Mouse (Mus musculus): ENCODE results near the gene Efr3b. TPM values are rescaled to one million over a fixed set of nuclear protein-coding genes. Genes with fewer than 3 reads are reported as not detected.

Gene Efr3b
- polyA plus RNA-seq (2012; rRNA removed), result 18.2 and 22.3 TPM in 2 replicates

GRCm38 (mm10) chr12:4038061-4039041, at the start of gene Efr3b:
TSS of gene Efr3b (minus strand) at chr12:4038915.

DNA sequence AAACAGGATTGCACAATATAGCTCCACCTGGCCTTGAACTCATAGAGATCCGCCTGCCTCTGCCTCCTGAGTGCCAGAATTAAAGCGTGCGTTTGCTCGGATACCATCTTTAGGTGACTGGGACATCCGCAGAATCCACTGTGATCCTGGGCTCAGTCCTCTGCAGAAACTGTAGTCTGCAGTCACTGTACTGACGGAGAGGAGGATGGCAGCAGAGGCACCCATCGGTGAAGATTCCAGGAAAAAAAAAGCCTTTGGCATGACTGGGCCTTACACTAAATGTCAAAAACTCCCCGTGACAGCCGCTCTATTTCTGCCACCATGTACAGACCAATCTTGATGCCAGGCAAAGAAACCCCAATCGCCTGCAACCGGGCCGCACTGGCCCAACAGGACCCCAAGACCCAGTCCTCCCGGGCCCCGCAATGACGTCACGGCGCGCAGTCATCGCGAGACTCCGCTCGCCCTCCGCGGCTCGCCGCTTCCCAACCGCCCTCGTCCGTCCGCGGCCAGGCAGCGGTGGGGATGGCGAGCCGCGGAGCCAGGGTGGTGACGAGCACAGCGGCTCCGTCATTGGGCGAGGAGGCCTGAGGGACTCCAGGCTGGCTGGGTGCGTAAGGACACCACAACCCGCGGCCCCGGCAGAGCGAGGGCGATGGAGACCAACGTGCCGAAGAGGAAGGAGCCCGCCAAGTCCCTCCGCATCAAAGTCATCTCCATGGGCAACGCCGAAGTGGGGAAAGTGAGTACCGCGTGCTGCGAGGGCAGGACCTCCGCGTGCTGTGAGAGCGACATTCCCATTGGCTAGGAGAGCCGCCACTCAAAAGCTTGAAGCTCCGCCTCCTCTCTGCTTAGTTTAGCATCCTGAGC, 43.7 kb upstream of the Efr3b start, which contains the start of gene Dnajc27:
TSS of gene Dnajc27 (plus strand) at position 452 of the 870 bp plus-strand sequence.

DNA sequence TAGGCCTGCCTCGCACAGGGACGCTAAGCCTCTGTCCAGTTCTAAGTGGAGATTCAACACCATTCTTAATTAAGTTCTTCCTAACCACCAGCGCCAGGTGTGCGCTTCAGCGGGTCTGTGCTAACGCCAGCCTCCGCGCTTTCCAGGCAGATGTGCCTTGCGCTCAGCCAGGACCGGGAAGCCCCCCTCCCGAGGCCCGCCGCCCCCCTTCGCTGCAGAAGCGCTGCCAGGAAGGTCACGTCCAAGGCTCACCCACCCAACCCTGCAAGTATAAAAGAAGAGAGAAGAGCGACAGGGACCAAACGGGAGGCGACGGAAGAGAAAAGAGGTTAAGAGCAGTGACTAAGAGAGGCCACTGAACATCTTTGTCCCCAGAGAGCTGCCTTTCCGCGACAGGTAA, 84.1 kb downstream of the Efr3b start, which contains the start of gene Pomc:
TSS of gene Pomc (plus strand) at position 301 of the 400 bp plus-strand sequence.

Other genes with a start within 250 kb of the Efr3b start
- 33.1 and 45.3 TPM in 2 replicates for gene Dnmt3a, start 232.9 kb downstream of the Efr3b start, polyA plus RNA-seq (2012; rRNA removed)
- 1.0 and 1.5 TPM in 2 replicates for gene Pomc, start 84.0 kb downstream of the Efr3b start, polyA plus RNA-seq (2012; rRNA removed)
- 9.3 and 10.6 TPM in 2 replicates for gene Dnajc27, start 43.7 kb upstream of the Efr3b start, polyA plus RNA-seq (2012; rRNA removed)
- gene Adcy3, start 94.2 kb upstream of the Efr3b start, polyA plus RNA-seq (2012; rRNA removed), result 21.7 and 24.3 TPM in 2 replicates
- 6.7 and 6.8 TPM in 2 replicates for gene Ptrhd1, start 195.1 kb upstream of the Efr3b start, polyA plus RNA-seq (2012; rRNA removed)
- 16.5 and 21.4 TPM in 2 replicates for gene Cenpo, start 195.4 kb upstream of the Efr3b start, polyA plus RNA-seq (2012; rRNA removed)

All from ovary, adult 2 months (tissue).